Mouse (Mus musculus) urinary bladder, postnatal 4 days (tissue): Measurements from ENCODE around the gene Mmp14.

Experiments
- DNase-seq, 2 experiments: peaks; one replicate each; pipeline ENCODE4 v3.0.0; 2021 to 2022; ENCODE audit warnings: low spot score in 2 of 2

Gene Mmp14

GRCm38 (mm10) chr14:54474744-54475143 lies 43.3 kb downstream of the Mmp14 start:
- no peak for DNase-seq

- DNase-seq: no peak
Measured at GRCm38 (mm10) chr14:54475941-54476844, 44.8 kb downstream of the Mmp14 start, which contains the start of gene Rem2. Gene Rem2, plus strand, starts transcription at chr14:54476100.

GRCm38 (mm10) chr14:54477172-54477909 lies 45.9 kb downstream of the Mmp14 start:
- DNase-seq: no peak

- peak in 1 of 2 experiments; percentile 30 for DNase-seq
Measured at GRCm38 (mm10) chr14:54479451-54479920, 48.1 kb downstream of the Mmp14 start.

GRCm38 (mm10) chr14:54480673-54481072 lies 49.3 kb downstream of the Mmp14 start:
- no peak for DNase-seq

- no peak for DNase-seq
Measured at GRCm38 (mm10) chr14:54481402-54481801, 50.0 kb downstream of the Mmp14 start.

GRCm38 (mm10) chr14:54482498-54482897 lies 51.1 kb downstream of the Mmp14 start:
- no peak for DNase-seq

GRCm38 (mm10) chr14:54485899-54486298 lies 54.5 kb downstream of the Mmp14 start:
- DNase-seq: no peak

GRCm38 (mm10) chr14:54487732-54488131 lies 56.3 kb downstream of the Mmp14 start:
- DNase-seq: no peak

GRCm38 (mm10) chr14:54488350-54488749 lies 56.9 kb downstream of the Mmp14 start:
- no peak for DNase-seq

GRCm38 (mm10) chr14:54492345-54493131 lies 61.1 kb downstream of the Mmp14 start:
- DNase-seq: no peak

GRCm38 (mm10) chr14:54493236-54493635 lies 61.8 kb downstream of the Mmp14 start:
- DNase-seq: no peak

- no peak for DNase-seq
Measured at GRCm38 (mm10) chr14:54494234-54494633, 62.8 kb downstream of the Mmp14 start.
